Mouse (Mus musculus) spleen, adult 18-20 months (tissue): ENCODE measurements around the gene Msmb.
A peak's percentile ranks its signal among the peaks of the same experiment; 100 is the strongest.
"Not testable (repeated sequence)": the region's sequence is repeated elsewhere in the genome, so short reads cannot be mapped to it uniquely, and the experiment has no call there.

ENCODE experiments used
- DNase-seq, 2 experiments: peaks; one replicate each; pipeline ENCODE4 v3.0.0; 2022; ENCODE audit warnings: mixed read lengths in 2 of 2

Gene Msmb

DNA sequence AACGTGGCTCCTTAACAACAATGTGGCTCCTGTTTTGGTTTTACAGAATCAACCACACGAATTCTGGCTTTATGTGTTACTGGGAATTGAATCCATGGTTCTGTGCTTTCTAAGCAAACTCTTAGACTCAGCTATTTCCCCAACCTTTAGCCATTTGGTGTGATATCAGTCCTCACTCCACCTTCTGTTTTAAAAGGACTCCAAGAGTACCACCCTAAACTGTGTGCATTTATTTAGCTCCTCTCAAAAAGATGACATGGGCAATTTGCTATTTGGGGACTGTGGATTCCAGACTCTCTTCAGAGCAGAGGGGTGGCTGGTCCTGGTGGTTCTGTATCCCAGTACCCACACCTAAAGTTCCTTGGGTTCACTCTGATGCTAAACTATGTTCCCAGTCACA is 4.8 kb downstream of the Msmb start:
- no peak for DNase-seq

DNA sequence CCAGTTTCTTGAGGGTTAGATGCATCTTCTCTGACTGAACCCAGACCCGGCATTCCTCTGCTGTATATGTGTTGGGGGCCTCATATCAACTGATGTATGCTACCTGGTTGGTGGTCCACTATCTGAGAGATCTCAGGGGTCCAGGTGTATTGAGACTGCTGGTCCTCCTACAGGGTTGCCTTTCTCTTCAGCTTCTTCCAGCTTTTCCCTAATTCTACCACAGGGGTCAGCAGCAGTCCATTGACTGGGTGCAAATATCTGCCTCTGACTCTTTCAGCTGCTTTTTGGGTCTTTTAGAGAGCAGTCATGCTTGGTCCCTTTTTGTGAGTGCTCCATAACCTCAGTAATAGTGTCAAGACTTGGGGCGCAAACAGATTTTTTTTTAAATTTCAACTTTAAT is 9.0 kb downstream of the Msmb start:
- no peak for DNase-seq

DNA sequence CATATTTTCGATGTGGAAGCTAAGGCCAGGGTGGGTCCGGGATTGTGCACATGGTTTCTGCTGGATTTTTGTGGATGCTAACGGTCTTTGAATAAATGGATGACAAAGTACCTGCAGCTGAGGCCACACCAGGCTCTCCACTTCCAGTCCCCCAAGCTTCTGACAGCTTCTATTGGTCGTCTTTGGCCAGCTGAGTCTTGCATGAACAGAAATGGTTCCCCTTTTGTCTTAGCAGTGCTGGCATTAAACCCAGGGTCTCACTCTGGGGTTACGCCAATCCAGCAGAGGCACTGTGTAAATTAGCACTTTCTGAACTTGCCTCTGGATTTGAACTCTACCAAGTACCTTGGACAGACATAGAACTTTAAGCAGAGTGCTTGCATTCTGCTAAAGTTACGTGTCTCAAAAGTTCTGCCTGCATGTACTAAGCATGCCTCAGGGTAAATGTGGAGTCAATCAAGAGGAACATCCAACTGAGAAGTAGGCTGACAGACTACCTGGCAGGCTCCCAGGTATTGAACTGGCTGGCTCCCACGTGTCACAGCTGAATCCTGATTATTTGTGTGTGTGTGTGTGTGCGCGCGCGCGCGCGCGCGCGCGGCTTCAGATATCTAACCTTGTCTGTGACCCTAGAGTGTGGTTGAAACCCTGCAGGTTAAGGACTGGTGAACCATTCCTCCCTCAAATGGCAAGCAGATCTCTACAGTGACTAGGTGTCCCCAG is 10.6 kb downstream of the Msmb start:
- no peak for DNase-seq

DNA sequence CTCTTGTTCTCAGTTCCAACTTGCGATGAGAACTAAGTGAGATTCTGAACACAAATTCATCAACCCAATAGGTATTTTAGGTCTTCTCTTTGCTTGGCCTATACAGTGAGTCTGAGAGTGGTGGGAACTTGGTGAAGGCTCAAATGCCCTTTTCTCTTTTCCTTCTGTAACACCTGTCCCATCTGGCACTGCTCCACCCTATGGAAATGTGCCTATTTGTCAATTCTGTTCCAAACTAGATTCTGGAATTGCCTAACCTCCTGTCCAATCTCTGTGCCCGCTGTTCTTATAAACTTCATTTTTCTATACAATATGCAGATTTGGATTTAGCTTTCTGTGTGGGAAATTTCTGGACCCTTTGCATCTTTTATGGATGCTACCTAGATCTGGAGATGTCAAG is 11.3 kb downstream of the Msmb start:
- no peak for DNase-seq

DNA sequence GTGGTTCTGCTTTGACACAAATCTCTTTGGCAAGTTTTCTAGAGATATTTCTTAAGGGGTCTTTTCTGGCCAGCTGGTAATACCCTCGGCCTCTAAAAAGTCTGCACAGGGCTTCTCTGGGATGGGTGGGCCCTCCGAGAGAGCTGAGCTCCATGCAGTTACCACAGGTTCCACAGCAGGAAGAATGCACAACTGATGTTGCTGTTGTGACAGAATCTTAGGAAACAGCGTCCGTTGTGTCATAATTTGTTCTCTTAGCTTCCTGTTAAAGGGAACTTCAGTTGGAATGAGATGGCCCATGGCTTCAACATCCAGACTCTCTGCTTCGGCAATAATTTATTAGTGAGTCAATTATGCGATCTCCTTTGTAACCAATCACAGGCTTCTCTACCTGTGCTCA is 12.9 kb downstream of the Msmb start:
- no peak for DNase-seq

DNA sequence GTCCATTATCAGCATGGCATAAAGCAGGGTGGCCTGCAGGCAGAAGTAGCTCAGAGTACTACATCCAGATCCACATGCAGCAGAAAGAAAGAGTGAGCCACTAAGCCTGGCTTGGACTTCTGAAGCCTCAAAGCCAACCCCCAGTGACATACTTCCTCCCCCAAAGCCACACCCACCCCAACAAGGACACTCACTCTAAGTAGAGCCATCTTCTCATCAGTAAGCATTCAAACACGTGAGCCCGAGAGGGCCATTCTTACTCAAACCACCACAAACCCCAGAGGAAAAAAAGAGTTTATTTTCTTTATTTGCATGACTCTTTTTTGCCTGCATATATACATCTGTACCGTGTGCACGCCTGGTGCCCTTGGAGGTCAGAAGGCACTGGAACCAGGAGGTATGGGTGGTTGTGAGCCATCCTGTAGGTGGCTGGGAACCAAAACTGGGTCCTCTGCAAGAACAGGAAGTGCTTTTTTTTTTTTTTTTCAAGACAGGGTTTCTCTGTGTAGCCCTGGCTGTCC is 17.4 kb downstream of the Msmb start:
- DNase-seq = peak in 1 of 2 experiments; percentile 14

DNA sequence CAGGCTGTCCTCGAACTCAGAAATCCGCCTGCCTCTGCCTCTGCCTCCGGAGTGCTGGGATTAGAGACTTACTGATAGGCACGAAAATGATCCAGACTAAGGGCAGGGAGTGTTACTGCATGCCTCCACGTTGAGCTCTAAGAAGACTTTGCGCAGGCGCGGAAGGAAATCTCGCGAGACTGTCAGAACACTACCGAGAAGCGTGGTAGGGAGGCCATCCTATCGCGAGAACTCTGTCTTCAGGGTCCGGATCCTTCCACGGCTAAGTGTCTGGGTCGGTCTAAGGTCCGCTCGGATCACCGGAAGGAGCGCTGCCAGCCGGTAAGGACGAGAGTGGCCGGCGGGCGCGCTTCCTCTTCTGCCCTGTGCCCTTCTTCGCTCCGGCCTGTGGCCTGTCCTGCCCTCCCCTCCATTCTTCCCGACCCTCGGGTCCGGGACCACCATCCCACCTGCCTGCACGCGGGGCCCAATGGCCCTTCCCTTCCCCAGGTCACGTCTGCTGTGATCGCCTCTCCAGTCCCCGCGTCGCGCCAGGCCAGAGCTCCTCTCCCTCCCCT is 17.9 kb downstream of the Msmb start, which contains the start of gene Ncoa4:
Gene Ncoa4 (plus strand): TSS at position 176 of the 557 bp plus-strand sequence.
- peak; percentile 97 for DNase-seq

DNA sequence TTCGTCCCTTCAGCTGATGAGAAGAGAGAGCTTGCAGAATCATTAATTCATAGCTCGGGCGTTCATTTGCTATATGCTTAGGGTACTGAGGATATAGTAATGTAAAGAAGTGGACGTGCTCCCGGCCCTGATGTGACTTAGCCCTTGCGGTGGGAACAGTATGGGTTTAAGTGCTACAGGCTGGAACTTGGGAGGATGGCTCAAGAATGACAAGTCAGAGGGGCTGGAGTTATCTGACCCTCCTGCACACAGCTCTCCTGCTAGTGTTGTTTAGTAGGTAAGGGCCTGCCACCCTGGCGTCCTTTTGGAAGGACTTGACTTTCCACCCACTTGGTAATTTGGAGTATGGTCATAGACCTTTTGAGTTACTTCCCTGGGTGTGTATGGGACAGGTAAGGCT is 18.7 kb downstream of the Msmb start:
- no peak for DNase-seq

DNA sequence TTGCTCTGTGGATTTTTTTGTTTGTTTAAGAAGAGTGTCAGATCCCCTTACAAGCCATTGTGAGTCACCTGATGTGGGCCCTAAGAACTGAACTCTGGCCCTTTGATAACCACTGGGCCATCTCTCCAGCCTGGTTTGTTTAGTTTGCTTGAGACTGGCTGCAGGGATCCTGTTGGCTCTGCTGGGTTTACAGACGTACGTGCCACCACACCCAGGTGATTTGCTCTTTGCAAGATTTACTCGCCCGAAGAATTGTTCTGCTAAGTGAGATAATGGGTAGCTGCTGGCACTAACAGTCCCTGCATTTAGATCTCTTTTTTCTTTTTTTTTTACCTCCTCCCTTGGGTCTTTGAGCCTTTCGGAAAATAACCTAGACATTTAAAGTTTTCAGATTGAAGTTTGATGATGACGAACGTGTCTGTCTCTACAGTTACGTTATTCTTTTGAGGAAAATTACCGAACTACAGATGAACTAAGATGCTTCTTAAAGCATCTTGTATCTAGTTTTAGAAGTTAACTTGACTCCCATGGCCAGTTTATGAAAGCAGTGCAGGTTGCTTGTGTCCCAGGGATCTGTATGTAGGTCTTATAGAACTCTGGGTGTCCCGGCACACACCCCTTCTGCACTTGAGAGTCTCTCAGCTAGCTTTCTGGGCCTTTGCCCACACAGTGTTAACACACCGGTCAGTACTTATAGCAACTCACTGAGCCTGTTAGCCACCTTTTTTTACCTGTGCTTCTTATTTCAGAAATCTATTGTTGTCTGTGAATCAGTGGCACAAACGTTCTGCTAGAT is 19.5 kb downstream of the Msmb start:
- DNase-seq = no peak

DNA sequence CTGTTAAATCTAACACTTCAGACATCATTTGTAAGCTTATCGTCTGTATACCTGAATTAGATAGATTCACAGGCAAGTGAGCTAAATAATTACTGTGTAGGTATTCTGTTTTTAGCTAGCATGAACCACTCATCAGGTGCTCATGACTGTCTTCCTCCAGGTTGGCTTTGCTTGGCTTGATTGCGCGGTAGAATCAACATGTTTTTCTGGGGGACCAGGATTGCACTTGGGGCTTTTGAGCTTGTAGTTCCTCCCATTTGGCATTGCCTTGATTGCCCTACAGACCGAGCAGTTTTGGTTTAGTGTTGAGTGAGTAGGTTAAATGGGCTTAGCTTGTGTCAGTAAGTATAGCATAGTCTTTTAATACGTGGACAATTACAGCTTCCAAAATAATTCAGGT is 20.4 kb downstream of the Msmb start:
- no peak for DNase-seq

DNA sequence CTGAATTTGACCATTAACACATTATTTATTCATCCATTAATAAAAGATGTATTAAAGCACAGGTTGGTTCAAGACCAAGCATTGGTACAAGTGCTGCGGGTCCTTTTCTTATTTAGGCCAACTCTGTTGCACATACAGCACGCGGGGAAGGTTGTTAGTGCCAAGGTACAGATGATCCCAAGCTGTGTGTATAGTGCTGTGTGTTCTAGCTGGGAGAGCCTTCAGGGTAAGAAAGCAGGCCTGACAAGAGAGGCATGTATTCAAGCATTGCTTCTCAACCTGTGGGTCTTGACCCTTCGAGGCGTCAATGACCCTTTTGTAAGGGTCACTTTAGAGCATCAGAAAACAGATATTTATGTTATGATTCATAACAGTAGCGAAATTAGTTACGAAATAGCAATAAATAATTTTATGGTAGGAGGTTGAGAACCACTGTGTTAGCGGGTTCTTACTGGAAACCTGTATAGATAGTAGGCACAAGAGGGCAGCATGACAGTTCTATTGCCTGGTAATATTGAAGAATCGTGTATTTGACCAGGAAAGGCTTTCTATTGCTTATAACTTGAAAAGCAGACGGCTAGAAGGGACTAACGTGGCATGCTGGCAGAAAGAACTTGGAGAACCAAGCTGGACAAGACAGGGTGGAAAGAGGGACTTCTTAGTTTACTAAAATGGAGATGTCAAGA is 21.5 kb downstream of the Msmb start:
- no peak for DNase-seq

DNA sequence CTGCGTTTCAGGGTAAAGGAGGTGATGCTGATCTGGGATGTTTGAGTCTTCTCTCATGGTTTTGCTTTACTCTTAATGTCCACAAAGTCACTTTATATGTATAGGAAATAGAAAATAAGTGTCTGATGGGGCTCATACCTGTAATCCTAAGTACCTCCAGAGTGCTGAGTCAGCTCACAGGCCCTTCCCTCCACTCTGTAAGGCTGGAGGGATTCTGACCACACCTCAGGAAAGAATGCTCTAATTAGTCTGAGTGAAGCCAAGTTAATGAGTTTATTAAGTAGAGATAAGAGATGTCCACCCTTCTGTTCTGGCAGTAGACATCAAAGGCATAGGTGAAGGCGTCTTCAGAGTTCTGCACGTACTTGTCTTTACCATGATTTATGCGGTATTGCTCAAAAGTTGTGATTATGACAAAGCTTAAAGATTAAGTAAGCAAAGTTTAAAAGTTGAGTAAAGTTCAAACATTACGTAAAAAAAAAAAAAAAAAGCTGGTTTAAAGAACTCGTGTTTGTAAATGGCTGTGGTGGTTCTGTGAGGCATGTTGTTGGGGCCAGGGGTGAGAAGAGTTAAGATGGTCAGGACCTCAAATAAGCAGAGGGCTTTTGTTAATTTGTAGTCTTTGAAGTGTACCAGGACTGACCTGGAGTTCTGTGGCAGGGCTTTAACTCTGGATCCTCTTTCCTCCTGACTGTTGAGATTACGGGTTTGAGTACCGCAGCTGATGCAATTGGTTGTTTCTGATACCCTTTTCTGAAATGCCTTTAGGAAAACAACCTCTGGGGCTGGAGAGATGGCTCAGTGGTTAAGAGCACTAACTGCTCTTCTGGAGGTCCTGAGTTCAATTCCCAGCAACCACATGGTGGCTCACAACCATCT is 22.6 kb downstream of the Msmb start:
- DNase-seq = no peak

DNA sequence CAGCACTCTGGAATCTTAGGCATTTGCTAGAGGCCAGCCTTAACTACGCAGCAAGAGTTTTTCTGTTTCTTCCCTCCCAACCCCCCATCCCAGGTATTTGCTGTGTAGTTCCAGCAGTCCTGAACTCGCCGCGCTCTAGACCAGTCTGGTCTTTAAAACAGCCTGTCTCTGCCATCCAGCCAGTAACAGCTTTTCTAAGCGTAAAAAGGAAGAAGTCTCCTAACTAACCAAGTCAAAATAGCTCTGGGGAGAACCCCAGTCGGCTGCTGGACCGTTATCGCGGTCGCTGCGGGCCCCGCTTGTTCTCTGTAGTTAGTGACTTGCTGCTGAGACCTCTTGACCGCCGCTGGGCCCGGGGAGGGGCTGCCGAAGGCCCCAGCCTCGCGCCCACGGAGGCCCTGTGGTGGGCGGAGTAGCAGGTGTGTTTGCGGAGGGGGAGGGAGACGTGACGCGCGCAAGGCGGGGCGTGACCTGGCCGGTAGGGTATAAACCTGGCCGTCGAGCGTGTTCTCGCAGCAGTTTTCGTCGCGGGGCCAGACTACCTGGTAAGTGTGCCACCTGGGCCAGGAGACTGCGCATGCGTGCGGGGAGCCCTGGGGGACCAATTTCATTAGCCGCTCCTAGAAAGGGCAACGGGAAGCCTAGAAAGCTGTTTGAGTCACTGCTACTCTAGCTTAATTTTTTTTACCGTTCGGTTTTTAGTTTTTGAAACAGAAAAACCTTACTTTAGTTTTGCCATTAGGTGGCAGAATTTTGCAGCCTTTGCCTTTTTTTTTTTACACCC is 23.6 kb downstream of the Msmb start:
- DNase-seq = peak; percentile 77 to 82

DNA sequence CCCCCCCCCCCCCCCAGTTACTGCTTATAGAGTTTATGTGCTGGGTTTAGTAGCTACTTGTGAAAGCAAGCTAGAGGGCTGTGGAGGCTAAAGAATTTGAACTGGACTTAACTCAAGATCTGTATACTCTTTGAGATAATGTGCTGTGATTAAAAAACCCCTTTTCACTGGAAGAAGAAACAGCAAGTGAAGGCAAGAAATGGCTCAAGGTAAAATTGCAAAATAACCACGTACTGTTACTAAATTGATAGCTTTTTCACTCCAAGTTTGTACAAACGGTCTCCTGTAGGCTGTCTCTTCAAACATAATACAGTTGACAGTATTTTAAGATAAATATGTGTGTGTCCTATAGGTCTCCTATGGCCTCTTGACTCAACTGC is 24.2 kb downstream of the Msmb start:
- DNase-seq = no peak

DNA sequence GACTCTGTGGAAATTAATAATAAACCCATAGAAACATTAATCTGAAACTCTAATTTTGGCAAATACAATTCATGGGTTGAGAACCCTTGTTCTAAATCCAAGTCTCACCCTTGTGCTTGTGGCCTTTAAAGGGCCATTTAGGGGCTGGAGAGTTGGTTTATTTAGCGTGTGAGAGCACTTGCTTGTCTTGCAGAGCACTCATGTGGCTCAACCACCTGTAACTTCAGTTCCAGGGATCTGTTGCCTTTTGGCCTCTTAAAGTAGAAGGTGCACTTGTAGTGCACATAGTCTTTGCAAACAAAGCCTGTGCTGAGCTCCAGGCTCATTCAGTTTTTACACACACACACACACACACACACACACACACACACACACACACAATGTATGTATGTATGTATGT is 25.0 kb downstream of the Msmb start:
- no peak for DNase-seq

DNA sequence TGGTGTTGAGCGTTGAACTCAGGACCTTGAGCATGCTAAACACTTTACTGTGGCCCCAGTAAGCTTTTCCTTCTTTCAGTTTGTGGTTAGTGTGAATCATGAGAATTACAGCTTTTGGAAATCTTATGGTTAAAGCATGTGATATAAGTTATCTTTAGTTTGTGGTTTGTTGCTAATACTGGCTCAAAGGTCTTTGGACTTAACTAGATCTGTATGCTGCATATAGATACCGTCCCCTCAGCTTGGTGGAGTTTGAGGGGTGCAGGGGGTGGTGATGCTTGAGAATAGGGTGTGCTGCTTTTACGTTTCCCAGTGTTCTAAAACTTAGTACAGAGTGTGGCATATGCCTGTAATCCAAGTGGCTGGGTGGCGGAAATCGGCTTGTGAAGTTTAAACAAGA is 25.5 kb downstream of the Msmb start:
- DNase-seq = no peak

DNA sequence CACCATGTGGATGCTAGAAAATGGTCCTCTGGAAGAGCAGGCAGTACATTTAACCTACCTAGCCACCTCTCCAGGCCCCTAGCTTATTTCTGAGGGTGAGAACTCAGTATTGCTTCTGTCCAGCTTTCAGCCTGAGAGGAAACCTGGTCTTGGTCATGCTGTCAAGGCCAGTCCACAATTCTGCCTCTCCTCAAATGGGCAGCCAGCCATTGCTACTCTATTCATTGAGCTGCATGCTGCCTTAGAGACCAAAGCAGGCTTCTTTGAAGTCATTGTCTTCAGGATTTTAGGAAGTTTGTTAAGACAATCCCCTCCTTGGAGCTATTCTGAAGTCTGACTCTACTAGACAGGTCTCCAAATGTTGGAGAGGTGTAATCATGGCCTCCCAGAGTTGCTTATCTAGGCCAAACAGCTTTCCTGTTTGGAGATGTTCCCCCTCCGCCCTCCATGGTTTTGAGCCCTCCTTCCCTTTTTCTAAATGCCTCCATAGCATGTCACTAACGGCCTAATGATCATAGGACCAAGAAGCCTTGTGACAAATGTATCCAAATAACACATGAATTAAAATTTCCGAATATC is 26.9 kb downstream of the Msmb start:
- no peak for DNase-seq

DNA sequence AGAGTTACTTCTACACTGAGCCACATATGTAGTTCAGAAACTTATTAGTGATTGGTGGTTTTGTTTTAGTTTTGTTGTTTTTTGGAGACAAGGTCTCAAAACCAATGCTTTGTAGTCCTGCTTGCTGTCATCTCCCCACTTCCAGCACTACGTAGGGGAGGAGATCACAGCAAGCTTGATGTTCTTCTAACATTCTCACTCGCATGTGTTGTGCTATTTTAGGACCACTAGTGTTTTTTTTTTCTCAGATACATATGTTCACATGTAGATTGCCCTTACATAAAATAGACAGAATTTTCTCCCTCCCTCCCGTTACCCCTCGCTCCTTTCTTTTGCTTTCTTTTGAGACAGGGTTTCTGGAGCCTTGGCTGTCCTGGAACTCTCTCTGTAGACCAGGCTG is 28.3 kb downstream of the Msmb start:
- DNase-seq = no peak

DNA sequence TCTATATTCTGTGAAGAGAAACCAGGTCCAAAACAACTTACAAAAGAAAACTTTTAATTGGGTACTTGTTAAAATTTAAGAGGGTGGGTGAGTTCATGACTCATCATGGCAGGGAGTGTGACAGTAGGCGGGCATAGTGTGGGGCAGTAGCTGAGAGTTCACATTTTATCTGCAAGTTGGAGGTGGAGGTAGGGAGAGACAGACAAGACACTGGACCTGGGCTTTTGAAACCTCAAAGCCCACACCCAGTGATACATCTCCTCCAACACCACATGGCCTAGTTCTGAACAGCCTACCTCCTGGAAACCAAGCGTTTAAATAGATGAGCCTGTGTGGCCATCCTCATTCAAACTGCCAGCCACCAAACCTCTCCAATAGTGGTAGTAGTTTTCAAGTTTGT is 33.5 kb downstream of the Msmb start:
- no peak for DNase-seq

DNA sequence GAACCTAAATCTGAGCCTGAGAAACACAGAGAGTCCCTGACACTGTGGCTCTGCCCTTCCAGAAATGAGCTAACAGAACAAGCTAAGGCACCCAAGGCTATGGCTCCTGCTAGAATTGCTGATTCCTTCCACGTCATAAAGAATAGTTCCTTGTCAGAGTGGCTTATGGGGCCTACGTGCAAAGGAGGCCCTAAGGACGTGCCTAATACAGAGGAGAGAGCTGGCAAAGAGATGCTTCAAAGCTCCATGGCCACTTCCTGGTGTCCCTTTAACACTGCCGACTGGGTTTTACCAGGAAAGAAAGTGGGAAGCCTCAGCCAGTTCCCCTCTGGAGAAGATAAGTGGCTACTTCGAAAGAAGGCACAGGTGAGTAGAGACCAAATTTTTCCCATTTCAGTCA is 34.8 kb downstream of the Msmb start:
- not testable (repeated sequence) for DNase-seq
